Mouse (Mus musculus): ENCODE results near the gene Nkapd1. TPM values are rescaled to one million over a fixed set of nuclear protein-coding genes. Genes with fewer than 3 reads are reported as not detected.
"Not testable (repeated sequence)": the region's sequence is repeated elsewhere in the genome, so short reads cannot be mapped to it uniquely, and the experiment has no call there.

Gene Nkapd1
- polyA plus RNA-seq, 1 experiment from 2014 or later = 16.4 TPM

GRCm38 (mm10) chr9:50646826-50647370 is 29.6 kb upstream of the Nkapd1 start:
- Histone ChIP-seq H3K27me3 (ENCODE audit: control insufficient read depth, insufficient read depth, low read depth, low read length) (no peaks in the 10 kb centered on the region), H3K4me2 (ENCODE audit: low read length) (no peak overlapping the region), H3K9me3 (replicated peaks; ENCODE audit: control insufficient read depth, low read length, poor library complexity, severe bottlenecking) (no peaks in the 10 kb centered on the region), H3K4me3 (ENCODE audit: low read depth, low read length) (no peak overlapping the region), H3K9ac (ENCODE audit: low read depth, low read length) (no peak overlapping the region), H3K27ac (ENCODE audit: low read length) (no peak overlapping the region), H3K4me1 (ENCODE audit: control insufficient read depth, insufficient read depth, low read length) (no peaks in the 10 kb centered on the region), H3K36me3 (ENCODE audit: control insufficient read depth, insufficient read depth, low read length) (peaks cover 57% of the 10 kb centered on the region)
- ATAC-seq = no peak
- WGBS = 83% methylated on average over 10 of the region's 10 CpGs

DNA sequence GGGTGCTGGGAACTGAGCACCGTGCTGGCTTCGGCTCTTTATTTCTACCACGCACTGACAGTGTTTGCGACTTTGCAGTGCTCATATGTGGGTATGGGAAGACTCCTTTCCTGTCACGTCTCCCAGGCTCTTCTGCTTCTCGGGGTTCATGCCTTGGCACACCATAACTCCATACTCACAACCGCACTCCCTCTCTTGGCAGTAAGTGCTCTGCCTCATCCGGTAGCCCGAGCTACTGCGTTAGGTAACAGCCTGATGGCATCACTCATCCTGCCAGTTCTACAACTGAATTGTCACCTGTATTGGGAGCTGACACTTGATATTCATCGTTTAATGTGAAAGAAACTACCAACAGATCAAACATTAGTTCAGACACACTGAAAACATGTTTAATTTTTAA is 17.0 kb upstream of the Nkapd1 start:
- 96% methylated on average over 11 of the region's 11 CpGs for WGBS
- no peaks in the 10 kb centered on the region for H3K4me1 ChIP-seq (ENCODE audit: control insufficient read depth, insufficient read depth, low read length)
- ATAC-seq = no peak
- no peak overlapping the region for H3K4me2 ChIP-seq (ENCODE audit: low read length)
- no peak overlapping the region for H3K4me3 ChIP-seq (ENCODE audit: low read depth, low read length)
- H3K27ac ChIP-seq (ENCODE audit: low read length) = no peak overlapping the region
- peaks cover 17% of the 10 kb centered on the region for H3K36me3 ChIP-seq (ENCODE audit: control insufficient read depth, insufficient read depth, low read length)
- no peak overlapping the region for H3K9ac ChIP-seq (ENCODE audit: low read depth, low read length)
- no peaks in the 10 kb centered on the region for H3K9me3 ChIP-seq (replicated peaks; ENCODE audit: control insufficient read depth, low read length, poor library complexity, severe bottlenecking)
- H3K27me3 ChIP-seq (ENCODE audit: control insufficient read depth, insufficient read depth, low read depth, low read length) = no peaks in the 10 kb centered on the region

DNA sequence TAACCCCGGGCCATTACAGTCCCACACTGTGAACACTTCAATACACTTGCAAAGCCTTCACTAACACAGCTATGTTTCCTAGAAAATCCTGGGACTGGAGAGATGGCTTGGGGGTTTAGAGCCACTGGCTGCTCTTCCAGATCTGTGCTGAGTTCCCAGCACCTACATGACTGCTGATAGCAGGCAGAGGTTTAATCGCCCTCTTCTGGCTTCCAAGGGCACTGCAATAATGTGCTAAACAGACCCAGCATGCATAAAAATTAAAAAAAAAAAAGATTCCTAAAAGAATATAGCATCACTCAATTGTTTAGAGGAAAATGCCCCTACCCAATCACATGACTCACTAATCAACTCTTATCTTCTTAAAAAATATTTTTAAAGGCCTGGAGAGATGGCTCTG is 15.8 kb upstream of the Nkapd1 start:
- 61% methylated on average over 2 of the region's 2 CpGs for WGBS
- H3K9ac ChIP-seq (ENCODE audit: low read depth, low read length) = no peak overlapping the region
- no peaks in the 10 kb centered on the region for H3K4me1 ChIP-seq (ENCODE audit: control insufficient read depth, insufficient read depth, low read length)
- no peak for ATAC-seq
- peaks cover 16% of the 10 kb centered on the region for H3K36me3 ChIP-seq (ENCODE audit: control insufficient read depth, insufficient read depth, low read length)
- no peak overlapping the region for H3K27ac ChIP-seq (ENCODE audit: low read length)
- H3K9me3 ChIP-seq (replicated peaks; ENCODE audit: control insufficient read depth, low read length, poor library complexity, severe bottlenecking) = no peaks in the 10 kb centered on the region
- no peaks in the 10 kb centered on the region for H3K27me3 ChIP-seq (ENCODE audit: control insufficient read depth, insufficient read depth, low read depth, low read length)
- no peak overlapping the region for H3K4me3 ChIP-seq (ENCODE audit: low read depth, low read length)
- H3K4me2 ChIP-seq (ENCODE audit: low read length) = no peak overlapping the region

DNA sequence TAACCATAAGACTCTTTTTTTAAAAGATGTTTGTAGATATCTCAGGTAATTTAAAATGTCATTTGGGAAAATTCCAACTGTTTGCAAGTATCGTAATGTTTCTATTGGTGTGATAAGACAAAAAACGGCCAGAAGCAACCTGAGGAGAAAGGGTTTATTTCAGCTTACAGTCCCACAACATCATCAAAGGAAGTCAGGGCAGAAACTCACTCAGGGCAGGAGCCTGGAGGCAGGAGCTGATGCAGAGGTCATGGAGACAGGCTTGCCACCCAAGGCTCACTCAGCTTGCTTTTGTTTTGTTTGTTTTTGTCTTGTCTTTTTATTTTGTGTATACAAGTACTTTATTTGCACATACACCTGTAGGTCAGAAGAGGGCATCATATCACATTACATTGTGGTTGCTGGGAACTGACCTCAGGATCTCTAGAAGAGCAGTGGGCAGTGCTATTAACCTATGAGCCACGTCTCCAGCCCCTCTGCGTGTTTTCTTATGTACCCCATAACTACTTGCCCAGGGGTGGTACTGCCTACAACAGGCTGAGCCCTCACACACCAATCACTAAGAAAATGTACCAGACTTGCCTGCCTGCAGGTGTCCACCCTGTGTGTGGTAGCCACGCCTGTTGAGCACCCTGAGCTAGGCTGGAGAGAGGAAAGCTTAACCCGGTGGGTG is 14.9 kb upstream of the Nkapd1 start:
- no peak overlapping the region for H3K4me3 ChIP-seq (ENCODE audit: low read depth, low read length)
- no peak for ATAC-seq
- no peaks in the 10 kb centered on the region for H3K4me1 ChIP-seq (ENCODE audit: control insufficient read depth, insufficient read depth, low read length)
- H3K36me3 ChIP-seq (ENCODE audit: control insufficient read depth, insufficient read depth, low read length) = peaks cover 14% of the 10 kb centered on the region
- 90% methylated on average over 6 of the region's 6 CpGs for WGBS
- no peak overlapping the region for H3K9ac ChIP-seq (ENCODE audit: low read depth, low read length)
- H3K27ac ChIP-seq (ENCODE audit: low read length) = no peak overlapping the region
- no peaks in the 10 kb centered on the region for H3K9me3 ChIP-seq (replicated peaks; ENCODE audit: control insufficient read depth, low read length, poor library complexity, severe bottlenecking)
- H3K4me2 ChIP-seq (ENCODE audit: low read length) = no peak overlapping the region
- no peaks in the 10 kb centered on the region for H3K27me3 ChIP-seq (ENCODE audit: control insufficient read depth, insufficient read depth, low read depth, low read length)

DNA sequence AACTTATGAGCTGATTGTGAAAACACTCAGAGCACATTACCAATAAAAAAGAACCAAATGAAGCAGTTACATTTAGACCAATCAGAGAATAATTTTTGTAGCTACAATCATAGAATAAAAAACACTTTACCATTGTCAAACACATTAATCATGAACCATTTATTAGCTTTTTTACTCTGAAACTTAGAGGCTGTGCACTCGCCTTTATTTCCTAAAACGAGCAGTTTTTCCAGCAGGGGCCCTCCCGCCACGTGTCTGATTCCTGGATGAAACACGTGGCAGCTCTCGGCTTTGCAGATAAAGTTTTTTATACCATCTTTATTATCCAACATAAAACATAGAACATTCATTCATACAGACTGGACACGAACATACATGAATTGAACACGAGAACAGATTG is 13.6 kb upstream of the Nkapd1 start:
- 95% methylated on average over 6 of the region's 8 CpGs for WGBS
- not testable (repeated sequence) for H3K27me3 ChIP-seq (ENCODE audit: control insufficient read depth, insufficient read depth, low read depth, low read length); H3K9me3 ChIP-seq (replicated peaks; ENCODE audit: control insufficient read depth, low read length, poor library complexity, severe bottlenecking); H3K27ac ChIP-seq (ENCODE audit: low read length); H3K4me3 ChIP-seq (ENCODE audit: low read depth, low read length); H3K9ac ChIP-seq (ENCODE audit: low read depth, low read length); H3K4me1 ChIP-seq (ENCODE audit: control insufficient read depth, insufficient read depth, low read length); ATAC-seq; H3K4me2 ChIP-seq (ENCODE audit: low read length)
- H3K36me3 ChIP-seq (ENCODE audit: control insufficient read depth, insufficient read depth, low read length) = peaks cover 14% of the 10 kb centered on the region

- Histone ChIP-seq H3K27me3 (ENCODE audit: control insufficient read depth, insufficient read depth, low read depth, low read length) (no peaks in the 10 kb centered on the region), H3K4me2 (ENCODE audit: low read length) (peak overlapping the region; percentile 80), H3K9me3 (replicated peaks; ENCODE audit: control insufficient read depth, low read length, poor library complexity, severe bottlenecking) (no peaks in the 10 kb centered on the region), H3K4me1 (ENCODE audit: control insufficient read depth, insufficient read depth, low read length) (peaks cover 18% of the 10 kb centered on the region), H3K9ac (ENCODE audit: low read depth, low read length) (no peak overlapping the region), H3K36me3 (ENCODE audit: control insufficient read depth, insufficient read depth, low read length) (peaks cover 7% of the 10 kb centered on the region), H3K4me3 (ENCODE audit: low read depth, low read length) (no peak overlapping the region; the same call in 1 of the 2 replicates), H3K27ac (ENCODE audit: low read length) (no peak overlapping the region)
- 65% methylated on average over 9 of the region's 9 CpGs for WGBS
- ATAC-seq = no peak
Observed at GRCm38 (mm10) chr9:50617794-50618330, 598 bp upstream of the Nkapd1 start.

- no peak overlapping the region for H3K27ac ChIP-seq (ENCODE audit: low read length)
Observed at GRCm38 (mm10) chr9:50616161-50616560, 1.1 kb downstream of the Nkapd1 start.

GRCm38 (mm10) chr9:50612115-50612514 is 5.1 kb downstream of the Nkapd1 start:
- Histone ChIP-seq H3K4me1 (ENCODE audit: control insufficient read depth, insufficient read depth, low read length) (peaks cover 18% of the 10 kb centered on the region), H3K27ac (ENCODE audit: low read length) (no peak overlapping the region), H3K27me3 (ENCODE audit: control insufficient read depth, insufficient read depth, low read depth, low read length) (no peaks in the 10 kb centered on the region), H3K4me2 (ENCODE audit: low read length) (no peak overlapping the region), H3K4me3 (ENCODE audit: low read depth, low read length) (no peak overlapping the region), H3K9me3 (replicated peaks; ENCODE audit: control insufficient read depth, low read length, poor library complexity, severe bottlenecking) (no peaks in the 10 kb centered on the region), H3K9ac (ENCODE audit: low read depth, low read length) (no peak overlapping the region), H3K36me3 (ENCODE audit: control insufficient read depth, insufficient read depth, low read length) (peaks cover 25% of the 10 kb centered on the region)
- no peak for ATAC-seq
- 91% methylated on average over 4 of the region's 4 CpGs for WGBS

More at GRCm38 (mm10) chr9:50616161-50616560, 1.1 kb downstream of the Nkapd1 start:
- H3K4me3 ChIP-seq (ENCODE audit: low read depth, low read length) = peak overlapping the region; percentile 99
- peaks cover 18% of the 10 kb centered on the region for H3K4me1 ChIP-seq (ENCODE audit: control insufficient read depth, insufficient read depth, low read length)
- peak overlapping the region; percentile 80 for H3K4me2 ChIP-seq (ENCODE audit: low read length)
- no peak for ATAC-seq
- peaks cover 12% of the 10 kb centered on the region for H3K36me3 ChIP-seq (ENCODE audit: control insufficient read depth, insufficient read depth, low read length)
- H3K27me3 ChIP-seq (ENCODE audit: control insufficient read depth, insufficient read depth, low read depth, low read length) = no peaks in the 10 kb centered on the region
- no peaks in the 10 kb centered on the region for H3K9me3 ChIP-seq (replicated peaks; ENCODE audit: control insufficient read depth, low read length, poor library complexity, severe bottlenecking)
- WGBS = 41% methylated on average over 11 of the region's 11 CpGs
- H3K9ac ChIP-seq (ENCODE audit: low read depth, low read length) = peak overlapping the region; percentile 94

DNA sequence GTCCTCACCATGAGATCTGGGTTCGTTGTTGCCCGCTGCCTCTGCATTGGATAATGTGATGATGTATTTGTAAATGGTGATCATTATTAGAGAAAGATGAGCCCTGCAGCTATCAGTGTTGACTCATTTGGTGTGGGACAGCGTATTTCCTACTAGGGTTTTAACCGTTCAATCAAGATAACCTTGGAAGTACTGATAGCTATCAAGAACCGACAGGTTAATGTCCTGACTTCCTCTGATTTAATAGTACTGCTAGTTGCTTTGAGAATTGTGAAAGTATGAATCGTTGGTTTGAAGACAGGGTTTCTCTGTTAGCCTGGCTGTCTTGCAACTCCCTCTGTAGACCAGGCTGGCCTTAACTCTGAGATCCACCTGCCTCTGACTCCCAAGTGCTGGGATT is 12.9 kb downstream of the Nkapd1 start:
- Histone ChIP-seq H3K36me3 (ENCODE audit: control insufficient read depth, insufficient read depth, low read length) (peaks cover 11% of the 10 kb centered on the region), H3K9me3 (replicated peaks; ENCODE audit: control insufficient read depth, low read length, poor library complexity, severe bottlenecking) (no peaks in the 10 kb centered on the region), H3K4me3 (ENCODE audit: low read depth, low read length) (peak overlapping the region; percentile 76), H3K4me2 (ENCODE audit: low read length) (peak overlapping the region; percentile 94), H3K4me1 (ENCODE audit: control insufficient read depth, insufficient read depth, low read length) (peaks cover 26% of the 10 kb centered on the region), H3K27ac (ENCODE audit: low read length) (peak overlapping the region; percentile 85), H3K9ac (ENCODE audit: low read depth, low read length) (peak overlapping the region; percentile 89), H3K27me3 (ENCODE audit: control insufficient read depth, insufficient read depth, low read depth, low read length) (no peaks in the 10 kb centered on the region)
- 6% methylated on average over 6 of the region's 6 CpGs for WGBS
- ATAC-seq = no peak
